Mouse (Mus musculus): ENCODE data around the gene Nqo2.

DNA sequence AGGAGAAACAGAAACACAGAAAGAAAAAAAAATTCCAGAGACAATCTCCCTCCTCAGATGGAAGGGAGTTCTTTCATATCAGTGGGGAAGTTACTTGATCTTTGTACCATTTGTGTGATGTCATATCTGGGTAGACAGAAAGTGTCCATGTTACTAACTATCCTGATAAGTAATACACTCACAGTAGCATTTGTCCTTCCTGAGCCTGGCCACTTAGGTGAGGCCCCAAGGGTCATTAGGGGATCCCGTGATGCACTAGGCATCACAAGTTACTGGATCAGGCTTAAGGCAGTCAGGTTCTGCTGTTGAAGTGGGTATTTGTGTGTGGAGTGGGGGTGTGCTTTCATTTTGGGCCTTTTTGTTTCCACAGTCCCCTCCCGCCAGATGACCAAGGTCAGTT is 11.5 kb upstream of the Nqo2 start:
- TF ChIP-seq MAX (IDR thresholded peaks at IDR 0.05; ENCODE audit: low read depth) (no peak), POLR2A (IDR thresholded peaks at IDR 0.05; ENCODE audit: insufficient read length, low read depth) (no peak), E2F4 (IDR thresholded peaks at IDR 0.05; ENCODE audit: insufficient read depth) (no peak), USF1 (IDR thresholded peaks at IDR 0.05; ENCODE audit: low read depth) (no peak), CEBPB (IDR thresholded peaks at IDR 0.05; ENCODE audit: insufficient read depth, poor library complexity, severe bottlenecking) (no peak), POLR2AphosphoS2 (IDR thresholded peaks at IDR 0.05; ENCODE audit: insufficient read length, low read depth) (no peak), TCF3 (IDR thresholded peaks at IDR 0.05; ENCODE audit: insufficient read length, low read depth) (no peak), TCF12 (IDR thresholded peaks at IDR 0.05; ENCODE audit: insufficient read depth, poor library complexity, severe bottlenecking) (no peak), MYOD1 (IDR thresholded peaks at IDR 0.05; ENCODE audit: control insufficient read depth in 1 of 3, insufficient read length in 2 of 3, low read depth in 2 of 3) (no peak)

All from myocyte (in vitro differentiated cells).